Comparison of ENCODE assay signal across 8 mouse cellular contexts in the genomic region with DNA sequence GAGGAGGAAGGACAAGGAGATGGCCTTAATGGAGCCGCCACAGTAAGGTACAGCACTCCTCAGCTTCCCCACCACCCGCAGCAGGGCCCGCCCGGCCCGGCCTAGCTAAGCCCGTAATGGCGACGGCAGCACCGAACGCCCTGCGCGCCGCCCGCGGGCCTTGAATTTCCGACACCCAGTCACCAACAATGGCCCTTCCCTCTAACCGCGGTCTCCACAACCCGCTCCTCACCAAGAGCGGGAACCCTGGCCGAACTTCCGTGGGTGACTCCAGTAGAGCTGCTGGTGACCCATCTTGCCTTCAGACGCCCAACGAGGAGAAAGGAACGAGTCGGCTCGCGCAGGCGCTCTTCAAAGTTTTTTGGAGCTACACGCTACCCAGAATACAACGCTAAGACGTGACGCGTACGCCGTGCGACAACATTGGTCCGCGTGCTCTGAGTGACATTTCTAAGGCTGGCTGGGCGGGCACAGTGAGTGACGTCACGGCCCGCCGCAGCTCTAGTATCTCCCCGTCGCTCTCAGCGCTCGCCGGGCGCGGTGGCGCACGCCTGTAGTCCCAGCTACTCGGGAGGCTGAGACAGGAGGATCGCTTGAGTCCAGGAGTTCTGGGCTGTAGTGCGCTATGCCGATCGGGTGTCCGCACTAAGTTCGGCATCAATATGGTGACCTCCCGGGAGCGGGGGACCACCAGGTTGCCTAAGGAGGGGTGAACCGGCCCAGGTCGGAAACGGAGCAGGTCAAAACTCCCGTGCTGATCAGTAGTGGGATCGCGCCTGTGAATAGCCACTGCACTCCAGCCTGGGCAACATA. TPM values are rescaled to one million over a fixed set of nuclear protein-coding genes. Genes with fewer than 3 reads are reported as not detected.
A peak's percentile ranks its signal among the peaks of the same experiment; 100 is the strongest.
DNase-seq lines count a peak whose midpoint lies in the region; ATAC-seq lines count a peak whose summit lies in the region.
"Not testable (repeated sequence)": the region's sequence is repeated elsewhere in the genome, so short reads cannot be mapped to it uniquely, and the experiment has no call there.

Gene Rps29 (minus strand): TSS at position 422 of the 813 bp plus-strand sequence.

- DNase-seq in WW6 (ENCODE audit: low read depth, low spot score), result peak; percentile 96
- peak; percentile 92 to 96 for DNase-seq in cerebellum, postnatal 4 days (ENCODE audit: low spot score in 2 of 2)
- peak; percentile 97 for DNase-seq in gastrocnemius, adult 18-20 months (ENCODE audit: low spot score)
- DNase-seq in left cerebral cortex, adult 18-20 months (ENCODE audit: low spot score in 2 of 2), result peak; percentile 94 to 98
- peak; percentile 98 for DNase-seq in right cerebral cortex, adult 18-20 months
- DNase-seq in urinary bladder, postnatal 10 days (ENCODE audit: low spot score), result peak; percentile 84

- 0% methylated on average over 55 of the region's 68 CpGs for WGBS in hindbrain, embryonic 16.5 days
- WGBS in macrophage (ENCODE audit: missing documents), result under 1% methylated on average over 42 of the region's 68 CpGs

- H3K79me2 ChIP-seq in macrophage (ENCODE audit: inconsistent target), result not testable (repeated sequence)

- H3K4me2 ChIP-seq in hindbrain, embryonic 16.5 days (ENCODE audit: low read length), result peak within 1 kb of the TSS; percentile 71

- H3K27me3 ChIP-seq in hindbrain, embryonic 16.5 days (replicated peaks; ENCODE audit: control insufficient read depth, insufficient read depth, low read length), result not testable (repeated sequence)

- peak; percentile 99 for ATAC-seq in hindbrain, embryonic 16.5 days

- peak within 1 kb of the TSS; percentile 87 for H3K9ac ChIP-seq in hindbrain, embryonic 16.5 days (ENCODE audit: low read depth, low read length)

- H3K4me1 ChIP-seq in hindbrain, embryonic 16.5 days (ENCODE audit: control insufficient read depth, insufficient read depth, low read depth, low read length), result not testable (repeated sequence)

- peaks cover 14% of the 10 kb centered on the region for H3K36me3 ChIP-seq in hindbrain, embryonic 16.5 days (ENCODE audit: control insufficient read depth, insufficient read depth, low read length)
- H3K36me3 ChIP-seq in macrophage (ENCODE audit: inconsistent target), result not testable (repeated sequence)

- H3K9me3 ChIP-seq in hindbrain, embryonic 16.5 days (ENCODE audit: control insufficient read depth, low read length), result not testable (repeated sequence)

- H3K4me3 ChIP-seq in hindbrain, embryonic 16.5 days (ENCODE audit: low read length), result peak within 1 kb of the TSS; percentile 68
- peak within 1 kb of the TSS; percentile 78 for H3K4me3 ChIP-seq in macrophage (ENCODE audit: inconsistent target)

- peak within 1 kb of the TSS; percentile 89 for H3K27ac ChIP-seq in hindbrain, embryonic 16.5 days (ENCODE audit: low read depth, low read length)
- H3K27ac ChIP-seq in macrophage, result peak within 1 kb of the TSS; percentile 77

RNA-seq across cellular contexts. Expression of gene Rps29, which starts in this region (rescaled TPM):
- 1,000 to 10,000 TPM in 1 of 2 experiments, 100 to 1,000 TPM in 1; 898 to 1,011 TPM for total RNA-seq in gastrocnemius, adult 18-20 months (2021)
- 877 and 882 TPM in 2 replicates for polyA plus RNA-seq in hindbrain, embryonic 16.5 days (2015; fragmentation: Nextera tagmentation; extraction: Ambion mirVana)
- 1,000 to 10,000 TPM; 1,243 to 1,256 TPM for total RNA-seq in left cerebral cortex, adult 18-20 months (2021)
- total RNA-seq in macrophage (2018; cell fraction: chromatin; rRNA removed), result 100 to 1,000 TPM in 1 of 26 experiments, 10 to 100 TPM in 25; 20.7 to 327 (median 51.4) TPM
- total RNA-seq in macrophage (2018; cell fraction: cytosol; rRNA removed), result 1,000 to 10,000 TPM; 1,700 to 4,036 (median 2,545) TPM
- total RNA-seq in macrophage (2018; cell fraction: nucleus; rRNA removed), result 100 to 1,000 TPM; 126 to 489 (median 238) TPM
- polyA plus RNA-seq in macrophage (2018), result 591 to 3,066 TPM (median 2,857 TPM) in 3 replicates

Comparison
In these comparisons a context has a peak if more than half of its experiments do, and no peak if none do; other contexts are left out.
1. Peak in every context shown above with its lines: DNase-seq, ATAC-seq, H3K4me3 ChIP-seq and H3K27ac ChIP-seq.